Mouse (Mus musculus) liver, embryonic 14.5 days (tissue): ENCODE results near the gene Ankrd33b. TPM values are rescaled to one million over a fixed set of nuclear protein-coding genes. Genes with fewer than 3 reads are reported as not detected.

Experiments
- ATAC-seq: fragments of 200-750 bp; cut with Nextera tagmentation; 2 replicates; pipeline ENCODE4 v1.8.0; 2017; ENCODE audit warnings: moderate number of reproducible peaks, mild to moderate bottlenecking, moderate library complexity; ENCODE audit not compliant: insufficient read depth
- DNase-seq, 3 experiments: peaks; one replicate each; pipeline ENCODE4 v3.0.0-alpha.2; 2012 to 2013; ENCODE audit warnings: low read depth in 3 of 3, low spot score in 3 of 3
- H3K27ac ChIP-seq: fragments of 300-500 bp; sonication (generic); 2 replicates; pipeline ENCODE4 v1.5.1; 2014; ENCODE audit warnings: moderate library complexity, mild to moderate bottlenecking, control low read depth, inconsistent platforms
- H3K27me3 ChIP-seq: fragments of 300-500 bp; sonication (generic); 2 replicates; pipeline ENCODE4 v1.6.1; 2014; ENCODE audit warnings: mild to moderate bottlenecking, low read length, moderate library complexity; ENCODE audit not compliant: control insufficient read depth, insufficient read depth
- H3K36me3 ChIP-seq: fragments of 300-500 bp; sonication (generic); replicated peaks from 2 replicates; pipeline ENCODE4 v1.6.1; 2014; ENCODE audit warnings: low read depth; ENCODE audit not compliant: control insufficient read depth, insufficient read depth
- H3K4me1 ChIP-seq, 2 experiments: fragments of 200-500 bp in 1 of 2; fragments of 300-500 bp in 1 of 2; sonication (generic) in 1 of 2; replicated peaks; 2 replicates each; pipeline ENCODE4 v1.6.1; 2012 to 2014; ENCODE audit warnings: antibody characterized with exemption in 1 of 2, inconsistent platforms in 1 of 2, low read length in 1 of 2; ENCODE audit not compliant: control insufficient read depth in 2 of 2, insufficient read depth in 2 of 2
- H3K4me2 ChIP-seq: fragments of 300-500 bp; sonication (generic); 2 replicates; pipeline ENCODE4 v1.6.1; 2014; ENCODE audit warnings: low read depth, mild to moderate bottlenecking, control low read depth, moderate library complexity
- H3K4me3 ChIP-seq, 2 experiments: fragments of 200-500 bp in 1 of 2; fragments of 300-500 bp in 1 of 2; sonication (generic) in 1 of 2; 2 replicates each; pipeline ENCODE4 v1.5.1; 2012 to 2014; ENCODE audit warnings: low read depth in 2 of 2, low read length in 2 of 2, mild to moderate bottlenecking in 2 of 2, control low read depth in 1 of 2, inconsistent platforms in 1 of 2, moderate library complexity in 1 of 2; ENCODE audit not compliant: insufficient read depth in 1 of 2
- H3K9ac ChIP-seq: fragments of 300-500 bp; sonication (generic); replicated peaks from 2 replicates; pipeline ENCODE4 v1.6.1; 2014; ENCODE audit warnings: mild to moderate bottlenecking, control low read depth, moderate library complexity
- H3K9me3 ChIP-seq: fragments of 300-500 bp; sonication (generic); 2 replicates; pipeline ENCODE4 v1.6.1; 2016; ENCODE audit warnings: low read length, mixed read lengths; ENCODE audit not compliant: control insufficient read depth
- CTCF ChIP-seq: IDR thresholded peaks from 2 replicates; pipeline ENCODE4 v1.5.1; 2016; ENCODE audit warnings: antibody characterized with exemption, low read depth, control low read depth
- EP300 ChIP-seq: IDR thresholded peaks from 2 replicates; pipeline ENCODE4 v1.6.1; 2016; ENCODE audit warnings: antibody characterized with exemption, low read depth
- WGBS: fragments of 180-500 bp; shearing (Covaris S2); extraction: QIAGEN DNeasy Blood & Tissue Kit; methylation state at CpG from one replicate; pipeline ENCODE4 v1.1.7; 2014; ENCODE audit not compliant: insufficient replicate concordance; 5-methylcytosine and 5-hydroxymethylcytosine counted together
- polyA plus RNA-seq, 2 experiments: library from polyadenylated mRNA; depleted of rRNA in 1 of 2; stranded (reverse) in 1 of 2; unstranded in 1 of 2; fragments of >200 nt; fragmentation: Nextera tagmentation in 1 of 2; extraction: Ambion mirVana in 1 of 2; gene quantifications; 2 replicates each; pipeline versions ENCODE4 v1.2.1 to v1.2.3; 2012 to 2014

Ankrd33b gene
- polyA plus RNA-seq, 2 experiments: 0.19 to 0.27 TPM

GRCm38 (mm10) chr15:31363241-31363980 is 4.1 kb downstream of the Ankrd33b start:
- Histone ChIP-seq H3K4me3 (no peak overlapping the region), H3K36me3 (no peaks in the 10 kb centered on the region), H3K27ac (no peak overlapping the region), H3K27me3 (peaks cover 32% of the 10 kb centered on the region), H3K9ac (no peak overlapping the region), H3K4me2 (no peak overlapping the region), H3K4me1 (peaks cover 0 to 4% of the 10 kb centered on the region in 2 experiments; a peak in 2 of 4 replicates), H3K9me3 (no peaks in the 10 kb centered on the region)
- no peak for ATAC-seq
- 61% methylated on average over 13 of the region's 13 CpGs for WGBS
- no peak for DNase-seq
- TF ChIP-seq EP300 (no peak), CTCF (no peak)

DNA sequence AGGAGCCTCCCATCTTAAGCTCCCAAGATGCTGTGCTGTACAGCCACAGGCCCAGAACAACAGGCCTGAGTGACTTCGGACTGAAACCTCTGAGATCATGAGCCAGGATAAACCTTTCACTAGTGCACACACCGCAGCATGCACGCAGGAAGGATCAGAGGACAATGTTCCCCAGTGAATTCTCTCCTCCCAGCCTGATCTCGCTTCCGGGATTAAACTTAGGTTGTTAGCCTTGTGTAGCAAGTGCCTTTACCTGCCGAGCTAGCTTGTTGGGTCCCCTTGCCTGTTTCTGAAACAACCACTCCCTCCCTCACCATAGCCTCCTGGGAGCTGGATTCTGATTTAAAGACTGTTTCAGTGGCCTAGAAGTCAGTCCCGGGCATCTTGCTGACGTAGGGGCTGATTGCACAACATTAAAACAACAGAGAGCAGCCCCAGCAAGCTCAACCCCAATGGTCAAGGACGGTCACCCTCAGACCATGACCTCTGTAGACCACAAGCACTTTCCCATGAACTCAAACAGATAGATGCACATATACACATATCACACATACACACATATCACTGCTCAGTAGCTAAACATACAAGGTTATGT is 6.2 kb downstream of the Ankrd33b start:
- peaks cover 0 to 4% of the 10 kb centered on the region in 2 experiments; a peak in 2 of 4 replicates for H3K4me1 ChIP-seq
- H3K27ac ChIP-seq: no peak overlapping the region
- DNase-seq: no peak
- 57% methylated on average over 9 of the region's 9 CpGs for WGBS
- peaks cover 12% of the 10 kb centered on the region for H3K27me3 ChIP-seq
- H3K4me3 ChIP-seq: no peak overlapping the region
- no peak for ATAC-seq
- H3K9ac ChIP-seq: no peak overlapping the region
- H3K9me3 ChIP-seq: no peaks in the 10 kb centered on the region
- no peak for TF ChIP-seq CTCF
- H3K4me2 ChIP-seq: no peak overlapping the region
- no peaks in the 10 kb centered on the region for H3K36me3 ChIP-seq

GRCm38 (mm10) chr15:31360593-31360992 is 6.9 kb downstream of the Ankrd33b start:
- no peak for DNase-seq
- H3K4me1 ChIP-seq: peaks cover 0 to 4% of the 10 kb centered on the region in 2 experiments; a peak in 2 of 4 replicates
- 69% methylated on average over 6 of the region's 6 CpGs for WGBS
- no peak overlapping the region for H3K27ac ChIP-seq
- no peak overlapping the region for H3K9ac ChIP-seq
- ATAC-seq: no peak
- no peak overlapping the region for H3K4me3 ChIP-seq
- peaks cover 4% of the 10 kb centered on the region for H3K27me3 ChIP-seq
- TF ChIP-seq CTCF (no peak), EP300 (no peak)
- no peak overlapping the region for H3K4me2 ChIP-seq
- no peaks in the 10 kb centered on the region for H3K36me3 ChIP-seq
- H3K9me3 ChIP-seq: no peaks in the 10 kb centered on the region

DNA sequence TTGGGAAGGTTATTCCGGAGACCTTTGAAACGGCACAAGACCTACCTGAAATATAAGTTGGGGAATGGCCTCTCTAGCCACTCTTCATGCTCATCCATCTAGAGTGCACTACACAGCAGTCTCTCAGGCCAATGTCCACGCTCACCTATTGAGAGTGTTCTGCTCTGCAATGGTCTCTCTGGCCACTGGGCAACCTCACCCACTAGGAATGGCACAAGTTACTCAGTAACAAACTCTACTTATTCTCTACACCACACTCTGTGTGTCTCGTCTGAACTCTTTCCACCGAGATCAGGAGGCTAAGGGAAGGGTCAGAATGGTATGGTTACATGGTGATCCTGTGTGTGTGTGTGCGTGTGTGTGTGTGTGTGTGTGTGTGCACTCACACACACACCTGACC is 7.7 kb downstream of the Ankrd33b start:
- Histone ChIP-seq H3K9me3 (no peaks in the 10 kb centered on the region), H3K36me3 (no peaks in the 10 kb centered on the region), H3K9ac (no peak overlapping the region), H3K4me1 (peaks cover 0 to 3% of the 10 kb centered on the region in 2 experiments; a peak in 2 of 4 replicates), H3K27ac (no peak overlapping the region), H3K4me2 (no peak overlapping the region), H3K27me3 (no peaks in the 10 kb centered on the region), H3K4me3 (no peak overlapping the region)
- TF ChIP-seq EP300: no peak
- no peak for TF ChIP-seq CTCF
- ATAC-seq: no peak
- no peak for DNase-seq
- WGBS: 67% methylated on average over 6 of the region's 6 CpGs

DNA sequence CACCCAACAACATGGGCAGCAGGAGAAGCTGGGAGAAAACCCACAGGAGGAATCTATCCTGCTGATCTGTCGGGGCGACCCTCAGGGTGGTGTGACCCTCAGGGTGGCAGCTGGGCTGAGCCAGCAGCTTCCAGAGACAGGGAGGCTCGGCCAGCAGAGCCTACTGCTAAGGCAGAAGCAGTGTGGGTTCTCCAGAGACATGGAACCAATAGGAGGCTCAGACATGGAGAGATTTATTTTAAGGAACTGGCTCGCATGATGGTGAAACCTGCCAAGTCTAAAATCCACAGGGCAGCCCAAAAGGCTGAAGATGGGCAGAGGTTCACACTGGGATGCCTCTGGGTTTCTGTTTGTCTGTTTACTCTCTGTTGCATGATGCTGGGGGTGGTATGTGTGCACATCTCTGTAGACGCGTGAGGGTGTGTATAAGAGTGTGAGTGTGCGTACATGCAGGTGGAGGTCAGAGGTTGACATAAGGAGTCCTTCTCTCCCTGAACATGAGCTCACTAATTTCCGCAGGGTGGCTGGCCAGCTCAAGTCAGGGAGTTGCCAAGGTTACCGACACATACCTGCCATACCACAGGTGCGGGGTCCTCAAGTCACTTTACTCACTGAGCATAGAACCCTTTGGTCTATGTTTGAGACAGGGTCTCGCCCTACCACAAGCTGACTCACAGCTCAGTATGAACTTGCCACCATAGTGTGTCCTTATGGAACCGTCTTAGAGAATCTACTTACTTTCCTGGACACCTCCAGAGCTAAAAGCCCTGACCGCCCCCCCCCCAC is 14.8 kb downstream of the Ankrd33b start:
- ATAC-seq (no peak), DNase-seq (no peak)
- H3K27me3 ChIP-seq: no peaks in the 10 kb centered on the region
- H3K9ac ChIP-seq: no peak overlapping the region
- no peak overlapping the region for H3K4me2 ChIP-seq
- 0 out of 4 replicates have a peak, but pooled peaks cover 0 to 3% of the 10 kb centered on the region in 2 experiments for H3K4me1 ChIP-seq
- H3K9me3 ChIP-seq: no peaks in the 10 kb centered on the region
- H3K4me3 ChIP-seq: no peak overlapping the region
- 55% methylated on average over 13 of the region's 13 CpGs for WGBS
- no peaks in the 10 kb centered on the region for H3K36me3 ChIP-seq
- TF ChIP-seq EP300 (no peak), CTCF (no peak)
- no peak overlapping the region for H3K27ac ChIP-seq
